Mouse (Mus musculus) heart, embryonic 13.5 days (tissue): ENCODE measurements around the gene Rpl13a. TPM values are rescaled to one million over a fixed set of nuclear protein-coding genes. Genes with fewer than 3 reads are reported as not detected.
"Not testable (repeated sequence)": the region's sequence is repeated elsewhere in the genome, so short reads cannot be mapped to it uniquely, and the experiment has no call there.

ENCODE experiments used
- ATAC-seq: fragments of 200-750 bp; cut with Nextera tagmentation; 2 replicates; pipeline ENCODE4 v1.8.0; 2017; ENCODE audit warnings: moderate TSS enrichment; ENCODE audit not compliant: insufficient number of reproducible peaks, low FRiP score, low TSS enrichment; ENCODE audit errors: extremely low read depth
- H3K27ac ChIP-seq: fragments of 300-500 bp; sonication (generic); replicated peaks from 2 replicates; pipeline ENCODE4 v1.5.1; 2015; ENCODE audit warnings: moderate library complexity, mild to moderate bottlenecking, inconsistent platforms
- H3K27me3 ChIP-seq: fragments of 300-500 bp; sonication (generic); replicated peaks from 2 replicates; pipeline ENCODE4 v1.6.1; 2015; ENCODE audit warnings: mild to moderate bottlenecking, inconsistent platforms
- H3K36me3 ChIP-seq: fragments of 300-500 bp; sonication (generic); 2 replicates; pipeline ENCODE4 v1.6.1; 2015; ENCODE audit warnings: mild to moderate bottlenecking, inconsistent platforms
- H3K4me1 ChIP-seq: fragments of 300-500 bp; sonication (generic); 2 replicates; pipeline ENCODE4 v1.6.1; 2015; ENCODE audit warnings: inconsistent platforms
- H3K4me2 ChIP-seq: fragments of 300-500 bp; sonication (generic); 2 replicates; pipeline ENCODE4 v1.6.1; 2015; ENCODE audit warnings: inconsistent platforms, mild to moderate bottlenecking, moderate library complexity
- H3K4me3 ChIP-seq: fragments of 300-500 bp; sonication (generic); 2 replicates; pipeline ENCODE4 v1.5.1; 2015; ENCODE audit warnings: moderate library complexity, mild to moderate bottlenecking, inconsistent platforms
- H3K9ac ChIP-seq: fragments of 300-500 bp; sonication (generic); 2 replicates; pipeline ENCODE4 v1.6.1; 2015; ENCODE audit warnings: inconsistent platforms, mild to moderate bottlenecking, moderate library complexity
- H3K9me3 ChIP-seq: fragments of 300-500 bp; sonication (generic); 2 replicates; pipeline ENCODE4 v1.6.1; 2016; ENCODE audit warnings: inconsistent platforms
- WGBS: fragments of 180-500 bp; shearing (Covaris S2); methylation state at CpG from one replicate; pipeline ENCODE4 v1.1.7; 2015; ENCODE audit warnings: mixed read lengths; 5-methylcytosine and 5-hydroxymethylcytosine counted together
- polyA plus RNA-seq: library from polyadenylated mRNA; unstranded; fragments of >200 nt; fragmentation: Nextera tagmentation; extraction: Ambion mirVana; gene quantifications from 2 replicates; pipeline ENCODE4 v1.2.1, GENCODE M21; 2015

The Rpl13a gene
- polyA plus RNA-seq, 1 experiment from 2014 or later = 688 TPM

GRCm38 (mm10) chr7:45155590-45155989, 27.0 kb upstream of the Rpl13a start:
- no peak overlapping the region for H3K9ac ChIP-seq
- no peak overlapping the region for H3K4me3 ChIP-seq
- no peak overlapping the region for H3K27ac ChIP-seq
- 85% methylated on average over 9 of the region's 9 CpGs for WGBS
- no peaks in the 10 kb centered on the region for H3K9me3 ChIP-seq
- ATAC-seq = no peak
- H3K4me2 ChIP-seq = peak overlapping the region; percentile 77; the same call in 1 of the 2 replicates
- H3K27me3 ChIP-seq = no peaks in the 10 kb centered on the region
- peaks cover 44% of the 10 kb centered on the region for H3K36me3 ChIP-seq
- peaks cover 17% of the 10 kb centered on the region for H3K4me1 ChIP-seq

DNA sequence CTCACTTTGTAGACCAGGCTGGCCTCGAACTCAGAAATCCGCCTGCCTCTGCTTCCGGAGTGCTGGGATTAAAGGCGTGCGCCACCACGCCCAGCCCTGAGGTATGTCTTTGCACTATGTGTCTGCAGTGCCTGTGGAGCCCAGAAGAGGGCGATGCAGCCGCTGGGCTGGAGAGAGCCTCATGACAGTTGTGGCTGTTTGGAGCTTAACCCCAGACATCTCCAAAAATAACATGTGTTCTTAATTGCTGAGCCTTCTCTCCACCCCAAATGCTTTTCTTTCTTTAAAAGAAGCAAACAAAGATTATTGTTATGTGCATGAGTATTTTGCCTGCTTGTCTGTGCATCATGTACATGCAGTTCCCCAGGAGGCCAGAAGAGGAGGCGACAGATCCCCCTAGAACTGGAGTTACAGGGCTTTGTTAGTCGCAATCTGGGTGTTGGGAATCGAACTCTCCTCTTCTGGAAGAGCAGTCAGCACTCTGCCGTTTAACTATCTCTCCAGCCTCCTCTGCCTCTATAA, 26.5 kb upstream of the Rpl13a start:
- peak overlapping the region; percentile 32; the same call in 1 of the 2 replicates for H3K27ac ChIP-seq
- peaks cover 38% of the 10 kb centered on the region for H3K36me3 ChIP-seq
- H3K4me1 ChIP-seq = peaks cover 21% of the 10 kb centered on the region
- no peaks in the 10 kb centered on the region for H3K9me3 ChIP-seq
- no peak for ATAC-seq
- H3K4me2 ChIP-seq = peak overlapping the region; percentile 77
- peak overlapping the region; percentile 70 for H3K4me3 ChIP-seq
- 71% methylated on average over 12 of the region's 12 CpGs for WGBS
- no peaks in the 10 kb centered on the region for H3K27me3 ChIP-seq
- H3K9ac ChIP-seq = peak overlapping the region; percentile 95

DNA sequence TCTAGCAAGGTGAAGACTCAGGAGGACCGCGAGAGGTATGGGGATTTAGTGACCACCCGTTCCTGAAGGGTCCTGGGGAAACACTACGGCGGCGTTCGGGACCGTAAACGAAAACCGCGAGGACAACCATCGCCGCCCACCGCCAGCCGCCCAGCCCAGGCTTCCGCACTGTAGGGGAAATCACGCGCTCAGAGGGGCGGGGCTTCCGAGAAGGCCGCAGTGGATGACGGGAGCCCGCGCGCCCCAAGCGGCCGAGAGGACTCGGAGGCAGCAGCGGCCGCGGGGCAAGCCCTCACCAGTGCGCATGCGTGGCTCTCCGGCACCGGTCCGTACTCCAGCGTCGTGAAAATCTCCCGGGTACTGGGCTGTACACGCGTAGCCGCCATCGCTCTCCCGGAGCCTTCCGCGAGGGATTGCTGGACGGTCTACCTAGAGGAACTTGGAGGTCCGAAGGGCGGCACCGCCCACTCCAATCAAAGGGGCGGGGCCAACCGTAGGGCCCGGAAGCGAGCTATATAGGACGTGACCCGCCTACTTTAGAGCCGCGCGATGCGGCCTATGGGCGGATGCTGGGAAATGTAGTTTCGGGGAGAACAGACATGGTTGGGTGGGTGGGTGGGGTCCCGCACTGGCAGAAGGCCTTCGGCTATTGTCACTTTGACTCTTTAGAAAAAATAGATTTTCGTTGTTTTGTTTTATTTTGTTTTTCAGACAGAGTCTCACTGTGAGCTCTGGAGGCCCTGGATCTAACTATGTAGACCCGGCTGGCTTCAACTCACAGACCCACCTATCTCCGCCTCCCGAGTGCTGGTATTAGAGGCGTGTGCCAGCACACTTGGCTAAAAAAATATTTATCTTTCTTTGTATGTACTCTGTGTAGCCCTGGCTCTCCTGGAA, 25.8 kb upstream of the Rpl13a start, which contains the start of the genes Pih1d1 and Aldh16a1:
TSS of gene Pih1d1 (plus strand) at position 208 of the 897 bp plus-strand sequence.
TSS of gene Aldh16a1 (minus strand) at position 489 of the 897 bp plus-strand sequence.
- H3K36me3 ChIP-seq = peaks cover 31% of the 10 kb centered on the region
- peaks cover 21% of the 10 kb centered on the region for H3K4me1 ChIP-seq
- H3K27me3 ChIP-seq = no peaks in the 10 kb centered on the region
- H3K9ac ChIP-seq = peak within 1 kb of the TSS; percentile 95
- peak; percentile 89 for ATAC-seq
- H3K4me3 ChIP-seq = peak within 1 kb of the TSS; percentile 70
- peak within 1 kb of the TSS; percentile 77 for H3K4me2 ChIP-seq
- WGBS = 4% methylated on average over 69 of the region's 69 CpGs
- peak within 1 kb of the TSS; percentile 95 for H3K27ac ChIP-seq
- no peaks in the 10 kb centered on the region for H3K9me3 ChIP-seq

DNA sequence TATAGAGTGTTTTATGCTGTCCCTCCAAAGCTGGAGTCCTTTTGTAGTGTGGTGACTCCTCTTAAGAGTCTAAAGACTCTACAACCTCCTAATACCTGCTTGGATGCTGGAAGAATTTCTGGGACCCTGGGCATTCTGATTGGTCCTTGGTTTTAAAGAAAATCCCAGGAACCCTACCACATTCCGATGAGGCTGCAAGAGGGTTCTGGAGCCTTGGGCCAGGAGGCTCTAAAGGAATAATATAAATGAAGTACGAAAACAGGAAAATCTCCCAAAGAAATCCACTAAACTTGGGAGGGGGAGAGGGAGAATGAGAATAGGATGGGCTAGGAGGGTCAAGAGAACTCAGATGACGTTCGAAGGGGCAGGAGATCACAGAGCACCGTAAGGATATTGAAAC, 25.0 kb upstream of the Rpl13a start:
- peaks cover 21% of the 10 kb centered on the region for H3K4me1 ChIP-seq
- H3K4me2 ChIP-seq = peak overlapping the region; percentile 77
- H3K9ac ChIP-seq = peak overlapping the region; percentile 95
- no peaks in the 10 kb centered on the region for H3K9me3 ChIP-seq
- H3K36me3 ChIP-seq = peaks cover 24% of the 10 kb centered on the region
- 1% methylated on average over 5 of the region's 5 CpGs for WGBS
- ATAC-seq = no peak
- H3K27ac ChIP-seq = peak overlapping the region; percentile 95
- no peaks in the 10 kb centered on the region for H3K27me3 ChIP-seq
- H3K4me3 ChIP-seq = peak overlapping the region; percentile 70

DNA sequence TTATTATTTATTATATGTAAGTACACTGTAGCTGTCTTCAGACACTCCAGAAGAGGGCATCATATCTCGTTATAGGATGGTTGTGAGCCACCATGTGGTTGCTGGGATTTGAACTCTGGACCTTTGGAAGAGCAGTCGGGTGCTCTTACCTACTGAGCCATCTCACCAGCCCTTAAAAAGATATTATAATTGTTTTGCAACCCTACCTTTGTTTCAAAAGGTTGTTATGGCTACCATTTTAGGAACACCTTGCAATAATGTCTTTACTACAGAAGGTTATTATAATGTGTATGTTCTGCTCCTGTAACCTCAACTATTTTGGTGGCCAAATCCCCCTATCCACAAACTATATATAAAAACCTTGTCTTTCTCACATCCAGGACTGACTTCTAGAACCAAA, 24.5 kb upstream of the Rpl13a start:
- H3K4me1 ChIP-seq = peaks cover 24% of the 10 kb centered on the region
- not testable (repeated sequence) for H3K27ac ChIP-seq, ATAC-seq, H3K9me3 ChIP-seq, H3K27me3 ChIP-seq
- peak overlapping the region; percentile 95; the same call in 1 of the 2 replicates for H3K9ac ChIP-seq
- H3K4me2 ChIP-seq = peak overlapping the region; percentile 77
- peaks cover 21% of the 10 kb centered on the region for H3K36me3 ChIP-seq
- WGBS = 88% methylated on average over 2 of the region's 2 CpGs
- peak overlapping the region; percentile 70; the same call in 1 of the 2 replicates for H3K4me3 ChIP-seq

DNA sequence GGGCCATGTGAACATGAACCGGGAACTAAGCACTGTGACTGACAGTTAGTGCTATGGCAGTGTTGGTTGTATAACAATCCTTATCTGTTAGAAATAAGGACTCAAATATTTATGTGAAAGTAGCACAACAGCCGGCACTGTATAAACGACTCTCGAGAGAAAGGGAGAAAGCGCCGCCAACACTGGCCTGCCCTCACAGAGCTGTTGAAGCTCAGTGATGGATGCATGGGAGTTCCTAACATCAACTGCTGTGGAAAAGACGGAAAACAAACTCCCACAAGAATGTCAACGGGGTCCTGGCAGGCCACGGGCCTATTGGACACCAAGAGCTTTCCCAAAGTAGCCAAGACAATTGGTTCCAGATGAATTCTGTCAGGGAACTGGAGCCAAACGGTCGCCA, 22.7 kb upstream of the Rpl13a start:
- Histone ChIP-seq H3K4me2 (no peak overlapping the region), H3K36me3 (peaks cover 24% of the 10 kb centered on the region), H3K9ac (0 out of 2 replicates have a peak overlapping the region, but pooled peaks have one; percentile 4), H3K27ac (no peak overlapping the region), H3K9me3 (no peaks in the 10 kb centered on the region), H3K27me3 (no peaks in the 10 kb centered on the region), H3K4me3 (no peak overlapping the region), H3K4me1 (peaks cover 24% of the 10 kb centered on the region)
- 52% methylated on average over 11 of the region's 11 CpGs for WGBS
- no peak for ATAC-seq

DNA sequence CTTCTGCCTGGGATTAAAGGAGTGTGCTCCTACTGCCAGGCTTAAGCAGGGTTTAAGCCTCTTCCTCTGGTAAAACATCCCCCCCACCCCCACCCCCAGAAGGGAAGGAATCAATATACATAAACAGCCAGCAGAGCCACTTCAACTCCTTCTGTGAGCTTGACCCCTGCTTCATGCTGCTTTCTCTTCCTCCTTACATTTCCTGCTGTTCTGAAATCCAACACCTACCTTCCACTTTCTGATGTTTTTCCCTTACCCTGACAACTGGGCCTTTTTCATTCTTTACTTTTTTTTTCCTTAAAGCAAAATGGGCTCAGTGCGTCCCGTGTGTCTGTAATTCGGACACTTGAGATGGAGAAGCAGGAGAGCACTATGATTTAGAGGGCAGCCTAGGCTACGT, 21.8 kb upstream of the Rpl13a start:
- Histone ChIP-seq H3K9ac (peak overlapping the region; percentile 19; the same call in 1 of the 2 replicates), H3K4me2 (no peak overlapping the region), H3K4me1 (peaks cover 23% of the 10 kb centered on the region), H3K27ac (no peak overlapping the region; the same call in 1 of the 2 replicates), H3K9me3 (no peaks in the 10 kb centered on the region), H3K4me3 (no peak overlapping the region), H3K36me3 (peaks cover 29% of the 10 kb centered on the region), H3K27me3 (no peaks in the 10 kb centered on the region)
- 58% methylated on average over 4 of the region's 4 CpGs for WGBS
- ATAC-seq = no peak

GRCm38 (mm10) chr7:45149545-45149944, 21.0 kb upstream of the Rpl13a start:
- 66% methylated on average over 6 of the region's 6 CpGs for WGBS
- Histone ChIP-seq H3K4me3 (no peak overlapping the region), H3K27ac (no peak overlapping the region), H3K9ac (no peak overlapping the region), H3K36me3 (peaks cover 37% of the 10 kb centered on the region), H3K27me3 (no peaks in the 10 kb centered on the region), H3K4me1 (peaks cover 16% of the 10 kb centered on the region), H3K4me2 (no peak overlapping the region), H3K9me3 (no peaks in the 10 kb centered on the region)
- no peak for ATAC-seq

GRCm38 (mm10) chr7:45148534-45149098, 20.1 kb upstream of the Rpl13a start:
- no peak for ATAC-seq
- H3K27ac ChIP-seq = peak overlapping the region; percentile 26; the same call in 1 of the 2 replicates
- 40% methylated on average over 4 of the region's 4 CpGs for WGBS

GRCm38 (mm10) chr7:45147899-45148298, 19.3 kb upstream of the Rpl13a start:
- WGBS = 71% methylated on average over 11 of the region's 11 CpGs

More at GRCm38 (mm10) chr7:45148534-45149098, 20.1 kb upstream of the Rpl13a start:
- Histone ChIP-seq H3K4me1 (peaks cover 15% of the 10 kb centered on the region), H3K36me3 (peaks cover 46% of the 10 kb centered on the region), H3K27me3 (no peaks in the 10 kb centered on the region), H3K9me3 (no peaks in the 10 kb centered on the region), H3K4me2 (no peak overlapping the region), H3K9ac (no peak overlapping the region), H3K4me3 (no peak overlapping the region)

GRCm38 (mm10) chr7:45147267-45147666, 18.7 kb upstream of the Rpl13a start:
- H3K4me3 ChIP-seq = no peak overlapping the region
- peaks cover 11% of the 10 kb centered on the region for H3K4me1 ChIP-seq
- 88% methylated on average over 11 of the region's 11 CpGs for WGBS
- no peaks in the 10 kb centered on the region for H3K9me3 ChIP-seq
- no peak overlapping the region for H3K27ac ChIP-seq
- no peaks in the 10 kb centered on the region for H3K27me3 ChIP-seq
- H3K9ac ChIP-seq = no peak overlapping the region
- ATAC-seq = no peak
- no peak overlapping the region for H3K4me2 ChIP-seq
- H3K36me3 ChIP-seq = peaks cover 60% of the 10 kb centered on the region

More at GRCm38 (mm10) chr7:45147899-45148298, 19.3 kb upstream of the Rpl13a start:
- no peak for ATAC-seq
- no peaks in the 10 kb centered on the region for H3K27me3 ChIP-seq
- no peak overlapping the region for H3K4me3 ChIP-seq
- no peak overlapping the region for H3K4me2 ChIP-seq
- H3K9ac ChIP-seq = no peak overlapping the region
- H3K4me1 ChIP-seq = peaks cover 11% of the 10 kb centered on the region
- no peaks in the 10 kb centered on the region for H3K9me3 ChIP-seq
- H3K27ac ChIP-seq = peak overlapping the region; percentile 26; the same call in 1 of the 2 replicates
- H3K36me3 ChIP-seq = peaks cover 53% of the 10 kb centered on the region
